Mouse (Mus musculus): ENCODE results near the gene Pigz. TPM values are rescaled to one million over a fixed set of nuclear protein-coding genes. Genes with fewer than 3 reads are reported as not detected.

Gene Pigz
- total RNA-seq (2015) = not detected in 2 replicates
- total RNA-seq (2017) = 0.41 TPM in 1 of 2 replicates, not detected in the other

- ATAC-seq (ENCODE audit: poor library complexity, severe bottlenecking) = no peak
Measured at GRCm38 (mm10) chr16:31933751-31934549, at the start of gene Pigz. TSS of gene Pigz (plus strand) at chr16:31933851.

- ATAC-seq (ENCODE audit: poor library complexity, severe bottlenecking) = no peak
Measured at GRCm38 (mm10) chr16:31883902-31884301, 49.7 kb upstream of the Pigz start.

- no peak for ATAC-seq (ENCODE audit: poor library complexity, severe bottlenecking)
Measured at GRCm38 (mm10) chr16:31890907-31891306, 42.7 kb upstream of the Pigz start.

- no peak for ATAC-seq (ENCODE audit: poor library complexity, severe bottlenecking)
Measured at GRCm38 (mm10) chr16:31893396-31894141, 40.1 kb upstream of the Pigz start.

- no peak for ATAC-seq (ENCODE audit: poor library complexity, severe bottlenecking)
Measured at GRCm38 (mm10) chr16:31896971-31897774, 36.5 kb upstream of the Pigz start.

- no peak for ATAC-seq (ENCODE audit: poor library complexity, severe bottlenecking)
Measured at GRCm38 (mm10) chr16:31898546-31899326, 34.9 kb upstream of the Pigz start.

- ATAC-seq (ENCODE audit: poor library complexity, severe bottlenecking) = no peak
Measured at GRCm38 (mm10) chr16:31901886-31902285, 31.8 kb upstream of the Pigz start.

- no peak for ATAC-seq (ENCODE audit: poor library complexity, severe bottlenecking)
Measured at GRCm38 (mm10) chr16:31903239-31903638, 30.4 kb upstream of the Pigz start.

- ATAC-seq (ENCODE audit: poor library complexity, severe bottlenecking) = no peak
Measured at GRCm38 (mm10) chr16:31905331-31905730, 28.3 kb upstream of the Pigz start.

GRCm38 (mm10) chr16:31905891-31906825, 27.5 kb upstream of the Pigz start:
- no peak for ATAC-seq (ENCODE audit: poor library complexity, severe bottlenecking)

- ATAC-seq (ENCODE audit: poor library complexity, severe bottlenecking) = 0 out of 2 replicates have a peak, but pooled peaks have one; percentile 47
Measured at GRCm38 (mm10) chr16:31906896-31907295, 26.8 kb upstream of the Pigz start.

GRCm38 (mm10) chr16:31908959-31909358, 24.7 kb upstream of the Pigz start:
- ATAC-seq (ENCODE audit: poor library complexity, severe bottlenecking) = no peak

- no peak for ATAC-seq (ENCODE audit: poor library complexity, severe bottlenecking)
Measured at GRCm38 (mm10) chr16:31910281-31910847, 23.3 kb upstream of the Pigz start.

GRCm38 (mm10) chr16:31917776-31918175, 15.9 kb upstream of the Pigz start:
- ATAC-seq (ENCODE audit: poor library complexity, severe bottlenecking) = no peak

- ATAC-seq (ENCODE audit: poor library complexity, severe bottlenecking) = peak; percentile 68
Measured at GRCm38 (mm10) chr16:31918248-31918724, 15.4 kb upstream of the Pigz start.

GRCm38 (mm10) chr16:31924368-31924767, 9.3 kb upstream of the Pigz start:
- ATAC-seq (ENCODE audit: poor library complexity, severe bottlenecking) = no peak

- no peak for ATAC-seq (ENCODE audit: poor library complexity, severe bottlenecking)
Measured at GRCm38 (mm10) chr16:31926091-31926490, 7.6 kb upstream of the Pigz start.

GRCm38 (mm10) chr16:31926547-31927182, 7.0 kb upstream of the Pigz start:
- no peak for ATAC-seq (ENCODE audit: poor library complexity, severe bottlenecking)
